Mouse (Mus musculus) MN1 (cell line): Measurements from ENCODE around the gene Eif3b.

Experiments used
- DNase-seq: peaks from one replicate; pipeline ENCODE4 v3.0.0-alpha.2; 2016; ENCODE audit warnings: low spot score

Eif3b gene

GRCm38 (mm10) chr5:140396166-140396940, 22.8 kb upstream of the Eif3b start:
- DNase-seq: no peak

DNA sequence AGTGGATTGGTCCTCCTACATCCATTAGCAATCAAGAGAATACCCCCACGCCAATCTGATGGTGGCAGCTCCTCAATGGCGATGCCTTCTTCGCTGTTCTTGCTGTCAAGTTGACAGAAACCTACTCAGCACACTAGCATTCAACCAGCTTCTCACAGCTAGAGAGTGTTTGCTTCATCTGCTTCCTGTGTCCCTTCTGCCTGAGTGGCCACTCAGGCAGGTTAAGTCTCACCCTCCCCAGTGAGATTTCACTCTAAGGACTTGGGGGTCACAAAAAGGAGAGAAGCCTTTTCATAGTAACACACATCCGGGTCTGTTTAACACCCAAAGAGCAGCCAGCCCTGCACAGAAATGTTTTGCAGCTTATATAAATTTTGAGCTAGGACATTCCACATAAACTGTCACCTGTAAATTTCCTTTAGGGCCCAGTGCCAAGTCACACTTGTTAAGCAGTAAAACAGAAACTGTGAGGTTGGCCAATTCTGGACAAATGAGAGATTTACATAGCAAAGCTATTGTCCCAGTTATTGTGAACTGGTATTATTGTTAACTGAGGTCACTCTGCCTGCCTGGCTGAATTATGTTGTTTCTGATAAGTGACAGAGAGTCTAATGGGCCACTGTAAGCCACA, 16.4 kb upstream of the Eif3b start:
- no peak for DNase-seq

DNA sequence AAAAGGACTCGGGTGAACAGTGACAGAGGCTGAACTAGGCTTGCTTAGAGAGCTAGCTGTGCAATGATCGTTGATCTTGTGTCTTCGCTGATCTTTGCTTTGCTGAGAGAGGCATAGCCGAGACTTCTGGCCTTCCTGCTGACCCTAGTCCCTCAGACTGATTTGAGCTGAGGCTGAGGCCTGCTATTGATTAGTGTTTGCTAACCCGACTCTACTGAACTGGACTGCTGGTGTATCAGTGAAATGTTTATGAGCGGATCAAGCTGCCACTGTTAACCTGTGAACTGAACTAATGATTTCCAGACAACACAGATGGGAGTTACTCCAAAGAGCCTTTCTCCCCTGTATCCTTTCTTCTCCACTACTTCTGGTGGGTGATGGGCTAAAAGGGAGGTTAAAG, 14.0 kb upstream of the Eif3b start:
- no peak for DNase-seq

- no peak for DNase-seq
These were observed 12.5 kb upstream of the Eif3b start for GRCm38 (mm10) chr5:140406666-140407065.

- no peak for DNase-seq
These were observed 10.3 kb upstream of the Eif3b start for GRCm38 (mm10) chr5:140408801-140409200.

DNA sequence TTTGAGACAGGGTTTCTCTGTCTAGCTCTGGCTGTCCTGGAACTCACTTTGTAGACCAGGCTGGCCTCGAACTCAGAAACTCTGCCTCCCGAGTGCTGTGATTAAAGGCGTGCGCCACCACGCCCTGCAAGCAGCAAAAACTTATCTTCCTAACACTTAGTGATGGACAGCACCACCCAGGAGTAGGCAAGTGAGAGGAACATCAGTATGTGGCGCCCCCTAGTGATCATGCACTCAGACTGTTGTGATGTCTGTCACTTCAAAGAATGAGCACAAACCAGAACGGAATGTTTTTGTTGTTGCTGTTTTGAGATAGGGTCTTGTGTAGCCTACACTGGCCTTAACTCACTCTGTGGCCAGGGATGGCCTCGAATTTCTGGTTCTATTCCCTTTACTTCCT, 7.8 kb upstream of the Eif3b start:
- DNase-seq: peak; percentile 38

- peak; percentile 22 for DNase-seq
These were observed 4.5 kb upstream of the Eif3b start for GRCm38 (mm10) chr5:140414647-140415046.

DNA sequence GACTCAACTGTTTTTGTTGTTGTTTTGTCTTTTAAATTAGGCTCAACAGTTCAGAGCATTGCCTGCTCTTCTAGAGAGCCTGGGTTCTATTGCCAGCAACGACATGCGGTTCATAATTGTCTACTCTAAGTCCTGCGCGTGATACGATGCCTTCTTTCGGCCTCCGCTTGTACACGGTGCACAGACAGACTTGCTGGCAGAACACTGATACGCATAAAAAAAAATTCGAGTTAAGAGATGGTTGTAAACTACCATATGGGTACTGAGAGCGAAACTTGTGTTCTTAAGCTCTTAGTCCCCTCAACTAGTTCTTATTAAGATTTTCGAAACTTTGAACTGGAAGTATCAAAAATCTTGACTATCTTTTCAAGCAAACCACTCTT, 1.0 kb upstream of the Eif3b start:
- no peak for DNase-seq

DNA sequence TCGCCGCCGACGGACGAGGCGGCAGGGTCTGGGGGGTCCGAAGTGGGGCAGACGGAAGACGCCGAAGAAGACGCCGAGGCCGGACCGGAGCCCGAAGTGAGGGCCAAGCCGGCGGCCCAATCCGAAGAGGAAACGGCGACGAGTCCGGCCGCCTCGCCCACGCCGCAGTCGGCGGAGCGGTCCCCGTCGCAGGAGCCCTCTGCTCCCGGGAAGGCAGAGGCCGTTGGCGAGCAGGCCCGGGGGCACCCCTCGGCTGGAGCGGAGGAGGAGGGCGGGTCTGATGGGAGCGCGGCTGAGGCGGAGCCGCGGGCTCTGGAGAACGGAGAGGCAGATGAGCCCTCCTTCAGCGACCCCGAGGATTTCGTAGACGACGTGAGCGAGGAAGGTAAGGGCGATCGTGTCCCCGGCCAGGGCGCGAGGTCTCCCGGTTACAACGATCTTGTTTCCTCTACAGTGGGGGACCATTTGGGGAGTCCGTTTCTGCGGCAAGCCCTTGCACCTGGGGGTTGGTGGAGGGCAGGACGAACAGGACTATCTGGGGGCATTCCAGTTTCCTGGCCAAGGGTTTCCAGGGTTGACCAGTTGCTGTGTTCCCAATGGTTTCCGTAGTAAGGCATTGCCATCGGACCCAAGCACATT, 433 bp downstream of the Eif3b start:
- peak; percentile 50 for DNase-seq

DNA sequence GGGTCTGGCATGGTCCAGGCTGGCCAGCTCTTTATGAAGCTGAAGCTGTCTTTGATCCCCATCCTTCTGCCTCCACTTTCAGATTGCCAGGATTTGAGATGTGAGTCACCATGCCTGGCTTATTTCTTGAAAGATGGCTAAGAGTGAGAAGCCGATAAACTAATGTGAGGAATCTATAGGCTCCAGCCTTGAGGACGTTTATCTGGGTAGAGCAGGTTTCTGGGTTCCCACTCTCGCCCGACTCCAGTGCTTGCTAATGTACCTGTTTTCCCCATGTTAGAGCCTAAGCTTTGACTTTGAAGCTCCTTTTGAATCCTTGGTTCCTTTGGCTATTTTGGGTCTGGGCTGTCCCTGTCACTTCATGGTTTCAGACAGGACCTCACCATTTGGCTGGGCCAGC, 1.5 kb downstream of the Eif3b start:
- peak; percentile 37 for DNase-seq

GRCm38 (mm10) chr5:140425016-140425783, 6.1 kb downstream of the Eif3b start:
- DNase-seq: no peak

- peak; percentile 45 for DNase-seq
These were observed 20.0 kb downstream of the Eif3b start for GRCm38 (mm10) chr5:140439117-140439516.

DNA sequence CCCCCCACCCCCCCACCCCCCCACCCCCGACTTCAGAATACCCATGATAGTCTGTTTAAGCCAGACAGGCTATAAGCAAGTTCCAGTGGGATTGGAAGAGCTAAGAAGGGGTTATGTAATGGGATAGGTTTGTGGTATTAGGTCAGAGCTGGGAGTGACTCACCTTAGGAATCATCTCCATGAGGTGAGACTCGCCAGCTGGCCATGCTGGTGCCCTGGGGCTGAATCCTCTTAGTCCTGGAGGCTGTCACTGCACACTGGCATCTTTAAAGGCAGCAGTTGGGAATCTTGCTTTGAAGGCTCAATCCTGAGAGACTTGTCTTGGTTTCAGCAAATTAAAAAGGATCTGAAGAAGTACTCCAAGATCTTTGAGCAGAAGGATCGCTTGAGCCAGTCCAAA, 22.3 kb downstream of the Eif3b start:
- DNase-seq: peak; percentile 30

DNA sequence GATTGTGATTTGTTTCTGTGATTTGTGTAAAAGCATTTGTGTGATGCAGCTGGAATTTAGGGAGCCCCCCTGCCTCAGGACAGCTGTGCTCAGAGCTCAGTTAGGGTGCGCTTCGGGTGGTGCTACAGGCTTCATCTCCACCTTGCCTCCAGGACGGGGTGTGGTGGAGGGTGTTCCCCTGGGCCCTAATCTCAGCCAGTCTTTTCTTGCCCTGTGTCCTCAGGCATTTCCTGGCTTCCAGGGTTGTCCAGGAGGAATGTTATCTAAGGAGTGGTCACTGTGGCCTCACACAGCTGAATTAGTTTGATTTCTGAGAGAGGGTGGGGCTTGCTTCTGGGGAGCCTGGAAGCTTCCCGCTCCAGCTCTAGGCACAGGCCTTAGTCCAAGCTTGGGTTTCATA, 24.9 kb downstream of the Eif3b start:
- DNase-seq: no peak

DNA sequence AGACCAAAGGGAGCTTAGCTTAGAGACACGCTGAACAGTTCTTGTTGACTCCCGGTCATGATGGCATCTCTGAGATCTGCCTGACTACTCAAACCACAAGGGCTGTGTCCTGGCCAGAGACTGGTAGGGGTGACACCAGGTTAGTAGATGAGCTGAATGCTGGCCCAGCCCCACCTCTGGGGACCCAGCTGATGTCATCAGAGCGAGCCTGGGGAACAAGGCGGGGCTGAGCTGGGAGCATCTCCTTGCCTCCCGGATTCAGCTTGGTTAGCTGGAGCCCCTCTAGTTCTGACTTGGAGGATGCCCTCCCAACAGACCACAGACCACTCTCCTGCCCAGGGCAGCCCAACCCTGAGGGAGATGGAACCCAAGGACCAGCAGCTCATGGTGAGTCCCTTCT, 26.2 kb downstream of the Eif3b start, which contains the start of gene Gm4869:
Gm4869 (plus strand) TSS at position 301 of the 400 bp plus-strand sequence.
- no peak for DNase-seq

DNA sequence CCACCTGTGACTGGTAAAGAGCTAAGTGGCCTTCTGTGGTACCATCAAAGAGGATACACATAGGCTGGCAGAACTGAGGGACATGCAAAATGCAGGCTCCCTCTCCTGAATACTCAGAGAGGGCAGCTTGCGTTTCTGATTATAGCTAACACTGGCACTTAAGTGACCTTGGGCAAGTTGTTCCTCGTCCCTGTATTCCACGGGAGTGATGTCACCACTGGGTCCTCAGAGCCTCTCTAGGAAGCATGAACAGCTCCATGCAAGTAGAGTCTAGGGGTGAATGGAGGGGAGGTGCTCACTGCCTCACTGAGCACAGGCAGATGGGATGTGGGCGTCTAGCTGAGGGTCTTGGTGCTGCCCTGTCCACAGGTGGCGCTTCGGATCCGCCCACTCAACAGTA, 26.9 kb downstream of the Eif3b start:
- DNase-seq: no peak

DNA sequence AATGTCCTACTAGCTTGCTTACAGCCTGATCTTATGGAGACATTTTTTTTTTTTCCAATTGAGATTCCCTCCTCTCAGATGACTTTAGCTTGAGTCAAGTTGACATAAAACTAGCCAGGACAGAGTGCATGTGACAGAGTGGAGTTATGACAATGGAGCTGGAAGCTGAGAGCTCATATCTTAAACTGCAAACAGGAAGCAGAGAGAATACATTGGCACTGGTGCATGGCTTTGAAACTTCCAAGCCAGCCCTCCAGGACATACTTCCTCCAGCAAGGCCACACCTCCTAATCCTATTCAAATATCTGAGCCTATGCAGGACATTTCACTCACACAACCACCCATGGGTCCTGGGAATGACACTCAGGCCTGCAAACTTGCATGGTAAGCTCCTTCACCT, 35.4 kb downstream of the Eif3b start:
- DNase-seq: no peak

DNA sequence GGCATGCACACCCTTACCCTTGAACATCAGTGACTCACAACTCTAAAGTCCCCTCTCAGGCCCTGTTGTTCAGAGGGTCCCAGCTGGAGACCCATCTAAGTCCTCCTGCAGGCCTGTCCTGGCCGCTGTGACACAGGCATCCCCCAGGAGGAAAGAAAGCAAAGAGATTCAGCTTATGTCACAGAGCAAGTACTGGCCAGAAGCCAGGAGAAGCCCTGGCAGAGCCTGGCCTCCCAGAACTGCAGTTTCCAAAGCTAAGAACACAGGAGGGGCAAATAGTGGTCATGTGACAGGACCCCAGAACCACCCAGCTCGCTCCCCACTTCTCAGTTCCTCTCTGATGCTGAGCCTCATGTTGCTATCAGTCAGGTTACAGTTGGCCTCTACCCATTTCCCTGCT, 36.3 kb downstream of the Eif3b start:
- peak; percentile 48 for DNase-seq

- no peak for DNase-seq
These were observed 42.3 kb downstream of the Eif3b start for GRCm38 (mm10) chr5:140461476-140461875.

DNA sequence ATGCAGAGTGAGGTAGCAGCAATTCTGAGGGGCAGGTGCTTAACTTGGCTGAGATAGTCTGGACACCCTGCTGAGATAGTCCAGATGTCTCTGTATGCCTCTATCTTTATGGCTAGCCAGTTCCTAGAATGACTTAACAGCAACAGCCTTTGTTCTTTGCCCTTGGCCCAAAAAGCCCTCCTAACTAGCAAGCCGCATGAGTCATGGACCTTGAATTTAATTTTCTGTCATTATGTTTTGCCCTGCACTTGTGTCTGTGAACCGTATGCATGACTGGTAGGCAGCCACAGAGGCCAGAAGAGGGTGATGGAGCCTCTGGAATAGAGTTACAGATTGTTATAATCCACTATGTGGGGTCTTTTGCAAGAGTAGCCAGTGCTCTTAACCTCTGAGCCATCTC, 44.0 kb downstream of the Eif3b start:
- DNase-seq: peak; percentile 52

DNA sequence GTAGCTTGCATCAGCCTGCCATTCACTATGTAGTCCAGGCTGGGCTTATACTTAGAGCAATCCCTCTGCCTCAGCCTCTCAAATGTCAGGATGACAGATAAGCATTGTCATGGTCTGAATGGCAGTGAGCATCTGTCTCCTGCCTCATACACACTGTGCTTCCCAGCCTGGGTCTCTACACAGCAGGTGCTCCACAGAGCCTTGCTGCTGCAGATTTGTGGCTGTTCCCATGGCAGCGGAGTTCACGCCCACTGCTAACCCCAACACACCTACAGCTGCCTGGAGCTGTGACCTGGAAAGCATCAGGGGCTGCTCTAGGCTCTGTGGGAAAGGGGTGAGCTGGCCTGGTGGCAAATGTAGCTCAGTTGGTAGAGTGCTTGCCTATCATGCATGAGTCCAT, 45.8 kb downstream of the Eif3b start:
- peak; percentile 36 for DNase-seq

- no peak for DNase-seq
These were observed 53.2 kb downstream of the Eif3b start for GRCm38 (mm10) chr5:140472336-140472735.

GRCm38 (mm10) chr5:140481458-140481857, 62.3 kb downstream of the Eif3b start:
- no peak for DNase-seq
